Mouse (Mus musculus) hindbrain, embryonic 16.5 days (tissue): Measurements from ENCODE around the gene Timp3. TPM values are rescaled to one million over a fixed set of nuclear protein-coding genes. Genes with fewer than 3 reads are reported as not detected.
A peak's percentile ranks its signal among the peaks of the same experiment; 100 is the strongest.
"Not testable (repeated sequence)": the region's sequence is repeated elsewhere in the genome, so short reads cannot be mapped to it uniquely, and the experiment has no call there.

Source experiments
- ATAC-seq: fragments of 200-750 bp; cut with Nextera tagmentation; 2 replicates; pipeline ENCODE4 v1.8.0; 2017; ENCODE audit warnings: moderate TSS enrichment, moderate library complexity
- H3K27ac ChIP-seq: fragments of 300-500 bp; sonication (generic); 2 replicates; pipeline ENCODE4 v1.5.1; 2014; ENCODE audit warnings: low read depth, mild to moderate bottlenecking, control low read depth, low read length, moderate library complexity
- H3K27me3 ChIP-seq: fragments of 300-500 bp; sonication (generic); replicated peaks from 2 replicates; pipeline ENCODE4 v1.6.1; 2014; ENCODE audit warnings: low read length; ENCODE audit not compliant: control insufficient read depth, insufficient read depth
- H3K36me3 ChIP-seq: fragments of 300-500 bp; sonication (generic); 2 replicates; pipeline ENCODE4 v1.6.1; 2014; ENCODE audit warnings: mild to moderate bottlenecking, low read length, moderate library complexity, mixed read lengths; ENCODE audit not compliant: control insufficient read depth, insufficient read depth
- H3K4me1 ChIP-seq: fragments of 300-500 bp; sonication (generic); 2 replicates; pipeline ENCODE4 v1.6.1; 2014; ENCODE audit warnings: low read depth, low read length; ENCODE audit not compliant: control insufficient read depth, insufficient read depth
- H3K4me2 ChIP-seq: fragments of 300-500 bp; sonication (generic); 2 replicates; pipeline ENCODE4 v1.6.1; 2014; ENCODE audit warnings: mild to moderate bottlenecking, low read length, control low read depth, moderate library complexity
- H3K4me3 ChIP-seq: fragments of 300-500 bp; sonication (generic); 2 replicates; pipeline ENCODE4 v1.5.1; 2014; ENCODE audit warnings: mild to moderate bottlenecking, low read length, control low read depth, moderate library complexity
- H3K9ac ChIP-seq: fragments of 300-500 bp; sonication (generic); 2 replicates; pipeline ENCODE4 v1.6.1; 2014; ENCODE audit warnings: low read depth, mild to moderate bottlenecking, control low read depth, low read length, moderate library complexity
- H3K9me3 ChIP-seq: fragments of 300-500 bp; sonication (generic); 2 replicates; pipeline ENCODE4 v1.6.1; 2014; ENCODE audit warnings: mild to moderate bottlenecking, low read length, moderate library complexity; ENCODE audit not compliant: control insufficient read depth
- WGBS: fragments of 180-500 bp; shearing (Covaris S2); extraction: QIAGEN DNeasy Blood & Tissue Kit; methylation state at CpG from one replicate; pipeline ENCODE4 v1.1.7; 2014; 5-methylcytosine and 5-hydroxymethylcytosine counted together
- polyA plus RNA-seq: library from polyadenylated mRNA; unstranded; fragments of >200 nt; fragmentation: Nextera tagmentation; extraction: Ambion mirVana; gene quantifications from 2 replicates; pipeline ENCODE4 v1.2.1, GENCODE M21; 2015

Timp3 gene
- polyA plus RNA-seq, 1 experiment from 2014 or later = 56.1 TPM

DNA sequence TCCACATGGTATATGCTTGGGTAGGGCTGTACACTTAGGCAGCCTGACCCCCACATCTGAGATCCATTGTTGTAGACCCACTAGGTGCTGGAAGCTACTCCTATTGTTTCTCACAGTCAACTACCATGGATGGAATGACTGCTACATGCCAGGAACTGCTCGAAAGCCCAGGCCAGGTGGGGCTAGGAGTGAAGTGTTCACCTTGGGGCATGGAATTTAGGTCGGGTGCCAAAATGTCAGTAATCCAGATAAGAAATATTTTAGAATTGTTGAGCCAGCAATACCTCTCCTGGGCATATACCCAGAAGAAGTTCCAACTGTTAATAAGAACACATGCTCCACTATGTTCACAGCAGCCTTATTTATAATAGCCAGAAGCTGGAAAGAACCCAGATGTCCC, 78.6 kb downstream of the Timp3 start:
- not testable (repeated sequence) for H3K27me3 ChIP-seq, H3K4me1 ChIP-seq, H3K4me2 ChIP-seq, H3K27ac ChIP-seq, H3K9ac ChIP-seq, H3K4me3 ChIP-seq, H3K36me3 ChIP-seq, H3K9me3 ChIP-seq, ATAC-seq
- 92% methylated on average over 2 of the region's 2 CpGs for WGBS

DNA sequence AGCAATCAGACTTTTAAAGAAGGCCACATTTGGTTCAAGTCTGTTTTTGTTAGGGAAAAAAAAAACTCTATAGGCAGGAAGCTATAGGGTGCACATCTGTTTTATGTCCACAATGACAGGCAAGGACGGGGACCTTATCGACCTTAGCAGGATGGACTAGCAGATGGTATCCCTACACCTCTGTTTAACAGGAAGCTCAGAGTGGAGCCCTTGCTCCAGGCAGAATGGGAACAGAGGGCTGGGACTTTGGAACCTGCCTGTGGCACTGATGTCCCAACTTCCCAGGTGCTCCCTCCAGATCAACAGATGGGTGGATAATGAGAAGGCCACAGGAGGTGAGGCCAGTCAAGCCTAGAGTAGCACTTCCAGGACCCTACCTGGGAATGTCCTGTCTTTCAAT, 80.5 kb downstream of the Timp3 start:
- H3K27ac ChIP-seq = no peak overlapping the region
- H3K4me2 ChIP-seq = no peak overlapping the region
- H3K4me3 ChIP-seq = no peak overlapping the region
- no peaks in the 10 kb centered on the region for H3K4me1 ChIP-seq
- ATAC-seq = no peak
- WGBS = 83% methylated on average over 2 of the region's 2 CpGs
- no peaks in the 10 kb centered on the region for H3K27me3 ChIP-seq
- H3K9ac ChIP-seq = no peak overlapping the region
- no peaks in the 10 kb centered on the region for H3K9me3 ChIP-seq
- 0 out of 2 replicates have a peak, but pooled peaks cover 2% of the 10 kb centered on the region for H3K36me3 ChIP-seq

DNA sequence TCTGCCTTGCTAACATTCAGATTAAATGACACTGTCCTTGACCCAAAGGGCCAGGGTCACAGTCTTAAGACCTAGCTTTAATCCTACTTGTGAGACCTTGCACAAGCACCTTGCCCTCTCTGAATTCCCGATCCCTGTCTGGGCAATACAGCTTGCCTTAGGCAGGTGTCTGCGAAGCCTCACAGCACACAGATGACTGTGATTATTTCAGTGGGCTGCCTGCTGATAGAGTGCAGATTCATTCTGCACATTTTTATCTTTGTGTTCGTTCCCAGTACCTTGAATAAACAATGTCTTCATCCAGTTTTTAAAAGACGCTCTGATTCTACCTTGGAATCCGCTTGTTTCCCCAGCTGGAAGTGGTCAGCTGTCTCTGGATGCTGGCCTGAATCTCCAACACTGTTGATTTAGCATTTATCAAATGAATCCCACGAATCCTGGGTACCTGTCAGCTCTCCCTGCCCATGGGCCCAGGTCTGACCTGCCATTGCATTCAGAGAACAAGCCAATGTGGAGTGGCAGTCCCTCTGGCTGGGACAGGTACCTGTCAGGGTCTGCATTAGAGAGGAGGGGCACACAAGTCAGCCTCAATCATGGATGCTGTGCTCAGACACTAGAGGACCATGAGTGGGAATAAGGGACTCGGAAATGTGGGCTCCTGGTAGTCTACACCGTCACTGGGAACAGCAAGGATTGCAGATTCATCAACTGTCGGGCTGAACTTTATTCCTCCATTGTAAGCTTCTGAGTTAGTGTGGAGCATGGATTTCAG, 81.2 kb downstream of the Timp3 start:
- Histone ChIP-seq H3K4me2 (no peak overlapping the region), H3K27ac (no peak overlapping the region), H3K27me3 (no peaks in the 10 kb centered on the region), H3K9ac (no peak overlapping the region), H3K36me3 (0 out of 2 replicates have a peak, but pooled peaks cover 2% of the 10 kb centered on the region), H3K9me3 (no peaks in the 10 kb centered on the region), H3K4me3 (no peak overlapping the region), H3K4me1 (no peaks in the 10 kb centered on the region)
- no peak for ATAC-seq
- WGBS = 75% methylated on average over 9 of the region's 9 CpGs

DNA sequence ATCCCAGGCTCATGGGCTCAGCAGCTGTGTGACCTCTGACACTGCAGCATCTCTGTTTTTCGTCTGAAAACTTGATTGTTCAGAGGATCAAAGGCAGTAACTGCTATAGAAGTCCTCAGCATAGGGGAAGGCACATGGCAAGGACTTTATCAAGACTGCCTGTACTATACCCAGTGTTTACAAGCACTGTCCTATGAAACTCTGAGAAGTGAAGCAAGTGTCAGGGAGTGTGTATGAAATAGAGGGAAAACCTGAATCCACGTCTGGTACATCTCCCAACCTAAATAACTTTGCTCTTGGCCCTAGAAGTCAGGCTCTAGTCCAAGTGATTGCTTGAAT, 81.7 kb downstream of the Timp3 start:
- Histone ChIP-seq H3K4me2 (no peak overlapping the region), H3K9me3 (no peaks in the 10 kb centered on the region), H3K36me3 (0 out of 2 replicates have a peak, but pooled peaks cover 2% of the 10 kb centered on the region), H3K4me1 (no peaks in the 10 kb centered on the region), H3K4me3 (no peak overlapping the region), H3K9ac (no peak overlapping the region), H3K27me3 (no peaks in the 10 kb centered on the region), H3K27ac (no peak overlapping the region)
- ATAC-seq = no peak
- 32% methylated on average over 2 of the region's 2 CpGs for WGBS

DNA sequence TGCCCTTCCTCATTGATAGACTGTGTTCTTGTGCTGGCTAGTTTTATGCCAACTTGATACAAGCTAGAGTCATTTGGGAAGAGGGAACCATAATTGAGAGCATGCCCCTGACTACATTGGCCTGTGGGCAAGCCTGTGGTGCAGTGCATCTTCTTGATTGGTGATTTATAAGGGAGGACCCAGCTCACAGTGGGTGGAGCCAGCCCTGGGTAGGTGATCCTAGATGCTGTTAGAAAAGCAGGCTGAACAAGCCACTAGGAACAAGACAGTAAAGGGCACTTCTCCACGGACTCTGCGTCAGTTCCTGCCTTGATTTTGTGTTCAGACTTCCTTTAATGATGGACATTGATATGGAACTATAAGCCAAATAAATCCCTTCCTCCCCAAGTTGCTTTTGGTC, 84.5 kb downstream of the Timp3 start:
- no peaks in the 10 kb centered on the region for H3K9me3 ChIP-seq
- H3K9ac ChIP-seq = no peak overlapping the region
- no peak overlapping the region for H3K4me2 ChIP-seq
- H3K27me3 ChIP-seq = no peaks in the 10 kb centered on the region
- H3K4me1 ChIP-seq = peaks cover 7% of the 10 kb centered on the region; the same call in 1 of the 2 replicates
- 0 out of 2 replicates have a peak, but pooled peaks cover 2% of the 10 kb centered on the region for H3K36me3 ChIP-seq
- no peak overlapping the region for H3K4me3 ChIP-seq
- WGBS = 83% methylated on average over 2 of the region's 2 CpGs
- H3K27ac ChIP-seq = no peak overlapping the region
- no peak for ATAC-seq

DNA sequence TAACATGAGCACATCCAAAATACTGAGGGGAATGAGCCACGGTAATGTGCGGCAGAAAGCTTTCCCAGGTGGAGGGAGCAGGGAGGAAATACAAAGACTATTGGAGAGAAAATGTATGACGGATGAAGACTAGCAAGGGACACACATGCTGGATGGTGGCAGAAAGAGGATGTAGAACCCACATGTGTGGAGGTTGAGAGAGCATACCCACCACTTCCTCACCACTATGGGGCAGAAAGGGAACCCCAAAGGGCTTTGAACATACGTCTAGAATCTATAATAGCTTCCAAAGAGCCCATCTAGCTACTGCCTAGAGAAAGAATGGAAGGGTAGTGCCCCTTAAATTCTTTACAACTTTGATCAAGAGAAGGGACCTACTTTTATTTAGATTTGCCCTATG, 85.5 kb downstream of the Timp3 start:
- no peak for ATAC-seq
- H3K9me3 ChIP-seq = no peaks in the 10 kb centered on the region
- no peak overlapping the region for H3K4me3 ChIP-seq
- peaks cover 10% of the 10 kb centered on the region for H3K4me1 ChIP-seq
- H3K27me3 ChIP-seq = no peaks in the 10 kb centered on the region
- no peak overlapping the region for H3K4me2 ChIP-seq
- no peak overlapping the region for H3K9ac ChIP-seq
- H3K36me3 ChIP-seq = 0 out of 2 replicates have a peak, but pooled peaks cover 2% of the 10 kb centered on the region
- WGBS = 80% methylated on average over 4 of the region's 4 CpGs
- H3K27ac ChIP-seq = no peak overlapping the region

DNA sequence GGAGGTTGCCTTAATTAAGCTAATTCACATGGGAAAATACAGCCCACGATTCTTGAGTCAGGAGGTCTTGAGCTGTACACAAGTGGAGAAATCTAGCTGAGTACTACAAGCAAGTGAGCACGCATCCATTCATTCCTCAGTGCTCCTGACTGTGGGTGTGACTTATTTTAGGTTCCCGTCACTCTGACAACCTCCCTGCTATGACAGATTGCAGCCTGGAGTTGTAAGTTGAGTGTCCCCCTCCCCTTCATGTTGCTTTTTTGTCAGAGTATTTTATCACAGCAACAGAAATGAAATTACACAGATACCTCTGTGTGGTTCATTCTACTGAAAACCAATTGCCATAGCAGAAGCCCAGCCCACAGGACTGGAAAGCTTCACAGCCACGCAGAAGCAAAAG, 86.1 kb downstream of the Timp3 start:
- no peak overlapping the region for H3K4me2 ChIP-seq
- no peak overlapping the region for H3K9ac ChIP-seq
- no peaks in the 10 kb centered on the region for H3K36me3 ChIP-seq
- no peak overlapping the region for H3K27ac ChIP-seq
- no peaks in the 10 kb centered on the region for H3K27me3 ChIP-seq
- 78% methylated on average over 4 of the region's 4 CpGs for WGBS
- no peak overlapping the region for H3K4me3 ChIP-seq
- no peaks in the 10 kb centered on the region for H3K9me3 ChIP-seq
- H3K4me1 ChIP-seq = peaks cover 10% of the 10 kb centered on the region
- ATAC-seq = no peak

DNA sequence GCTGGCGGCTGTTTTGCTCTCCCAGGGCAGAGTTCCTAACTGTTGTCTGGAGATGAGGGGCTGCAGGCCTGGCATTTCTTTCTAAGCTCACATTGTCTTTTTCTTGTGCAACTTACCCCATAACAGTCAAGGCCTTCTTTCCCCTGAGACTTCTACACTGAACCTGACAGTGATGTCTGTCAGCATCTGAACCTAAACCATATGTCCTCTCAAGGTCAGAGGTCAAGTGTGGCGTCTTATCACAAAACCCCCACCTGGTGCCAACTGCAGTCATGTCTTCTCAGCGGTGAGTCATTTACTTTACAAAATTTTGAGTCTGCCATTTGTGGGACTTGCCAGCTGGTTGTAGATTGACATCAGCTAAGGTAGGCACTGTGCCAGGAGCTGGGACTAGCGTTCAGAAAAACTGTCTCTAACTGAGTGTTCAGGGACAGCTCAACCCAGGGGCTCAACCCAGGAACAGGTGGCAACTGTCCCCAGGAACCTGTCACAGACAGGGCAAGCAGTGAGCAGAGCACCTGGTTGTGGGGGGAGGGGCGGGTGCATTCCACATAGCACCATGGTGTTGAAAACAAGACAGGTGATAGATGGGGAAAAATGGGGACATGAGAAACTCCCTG, 87.8 kb downstream of the Timp3 start:
- 60% methylated on average over 5 of the region's 5 CpGs for WGBS
- no peak overlapping the region for H3K27ac ChIP-seq
- H3K4me3 ChIP-seq = no peak overlapping the region
- H3K4me2 ChIP-seq = no peak overlapping the region
- no peaks in the 10 kb centered on the region for H3K27me3 ChIP-seq
- no peaks in the 10 kb centered on the region for H3K9me3 ChIP-seq
- no peak overlapping the region for H3K9ac ChIP-seq
- peak; percentile 28; the same call in 1 of the 2 replicates for ATAC-seq
- peaks cover 10% of the 10 kb centered on the region for H3K4me1 ChIP-seq
- no peaks in the 10 kb centered on the region for H3K36me3 ChIP-seq

DNA sequence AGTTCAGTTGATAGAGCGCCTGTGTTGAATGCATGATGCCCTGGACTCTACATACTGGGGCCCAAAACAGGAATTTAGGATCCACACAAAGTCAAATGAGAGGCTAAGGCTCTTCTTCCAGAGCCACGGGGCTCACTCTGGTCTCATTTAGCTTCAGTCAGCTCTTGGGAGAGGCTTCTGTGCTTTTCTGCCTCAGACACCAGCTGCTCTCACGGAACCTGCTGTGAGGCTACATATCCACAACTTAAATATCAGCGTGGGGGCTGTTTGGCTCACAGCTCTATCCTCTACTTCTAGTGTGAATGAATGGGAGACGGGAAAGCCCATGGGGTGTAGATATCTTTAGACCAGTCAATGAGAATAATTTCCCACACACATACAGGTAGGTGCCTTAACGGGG, 88.6 kb downstream of the Timp3 start:
- no peaks in the 10 kb centered on the region for H3K36me3 ChIP-seq
- WGBS = 63% methylated on average over 6 of the region's 6 CpGs
- H3K4me3 ChIP-seq = no peak overlapping the region
- no peaks in the 10 kb centered on the region for H3K9me3 ChIP-seq
- peak; percentile 25; the same call in 1 of the 2 replicates for ATAC-seq
- H3K27me3 ChIP-seq = no peaks in the 10 kb centered on the region
- no peak overlapping the region for H3K9ac ChIP-seq
- no peak overlapping the region for H3K27ac ChIP-seq
- H3K4me1 ChIP-seq = peaks cover 10% of the 10 kb centered on the region
- H3K4me2 ChIP-seq = no peak overlapping the region
